Comparison of ENCODE assay signal across 20 mouse cellular contexts in the genomic region with DNA sequence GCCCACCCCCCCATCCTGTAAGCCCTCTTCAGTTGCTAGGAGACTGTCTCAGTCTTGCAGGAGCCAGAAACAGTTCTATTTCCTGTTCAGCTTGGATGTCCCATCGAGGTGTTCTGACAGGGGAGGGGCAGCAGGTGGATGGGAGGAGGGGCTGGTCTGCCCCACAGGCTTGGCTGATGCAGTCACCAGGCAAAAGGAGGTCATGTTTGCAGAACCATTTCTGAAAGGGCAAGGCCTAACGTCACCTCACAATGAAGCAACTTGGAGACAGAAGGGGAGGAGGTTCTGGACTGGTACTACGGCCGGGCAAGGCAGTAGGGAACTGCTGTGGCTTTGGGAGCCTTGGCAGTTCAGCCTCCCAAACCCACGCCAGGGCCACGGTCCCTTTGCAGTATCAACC. TPM values are rescaled to one million over a fixed set of nuclear protein-coding genes. Genes with fewer than 3 reads are reported as not detected.
DNase-seq lines count a peak whose midpoint lies in the region; ATAC-seq and TF ChIP-seq lines count a peak whose summit lies in the region.
"Had no signal": no experiment of that assay in that cellular context is flagged by ENCODE, and none has a peak within 500 bp of the region (broad histone marks: within the 10 kb centered on the region; RNA-seq: fewer than 3 reads in every experiment).

No protein-coding gene starts in this region.

- no peaks in the 10 kb centered on the region for H3K4me1 ChIP-seq in stomach, postnatal 0 days (replicated peaks; ENCODE audit: control insufficient read depth, insufficient read depth)
- H3K4me1 ChIP-seq in forebrain, embryonic 15.5 days = no peaks in the 10 kb centered on the region
- H3K4me1 ChIP-seq: hindbrain, embryonic 12.5 days; neural tube, embryonic 12.5 days had no signal

- intact Hi-C loops in gastrocnemius, adult 2 months (cut with DNase I) = no loop called here

- H3K4me2 ChIP-seq in stomach, postnatal 0 days (replicated peaks; ENCODE audit: low read depth) = no peak overlapping the region
- no peak overlapping the region for H3K4me2 ChIP-seq in forebrain, embryonic 15.5 days (replicated peaks)
- H3K4me2 ChIP-seq: embryonic facial prominence, embryonic 15.5 days; hindbrain, embryonic 12.5 days; neural tube, embryonic 12.5 days had no signal

- no peak overlapping the region for H3K27ac ChIP-seq in gastrocnemius, adult 2 months
- peak overlapping the region; percentile 67 for H3K27ac ChIP-seq in stomach, postnatal 0 days (replicated peaks)
- no peak overlapping the region for H3K27ac ChIP-seq in forebrain, embryonic 15.5 days (replicated peaks)
- H3K27ac ChIP-seq: embryonic facial prominence, embryonic 15.5 days; forebrain, embryonic 10.5 days; heart, adult 2 months; hindbrain, embryonic 12.5 days; limb, embryonic 10.5 days; liver, embryonic 14.5 days; neural tube, embryonic 12.5 days had no signal

- 51% methylated on average over 6 of the region's 6 CpGs for WGBS in stomach, postnatal 0 days
- 87% methylated on average over 6 of the region's 6 CpGs for WGBS in forebrain, embryonic 15.5 days

- H3K9me3 ChIP-seq in stomach, postnatal 0 days (ENCODE audit: control insufficient read depth, low read length) = no peaks in the 10 kb centered on the region
- H3K9me3 ChIP-seq in forebrain, embryonic 15.5 days = no peaks in the 10 kb centered on the region
- H3K9me3 ChIP-seq: embryonic facial prominence, embryonic 15.5 days; forebrain, embryonic 10.5 days; limb, embryonic 10.5 days; neural tube, embryonic 12.5 days had no signal

- H3K36me3 ChIP-seq in stomach, postnatal 0 days (ENCODE audit: control insufficient read depth, insufficient read depth, low read length) = no peaks in the 10 kb centered on the region
- no peaks in the 10 kb centered on the region for H3K36me3 ChIP-seq in forebrain, embryonic 15.5 days
- H3K36me3 ChIP-seq: embryonic facial prominence, embryonic 15.5 days; forebrain, embryonic 10.5 days; hindbrain, embryonic 12.5 days; limb, embryonic 10.5 days; neural tube, embryonic 12.5 days had no signal

- peak; percentile 51 for DNase-seq in gastrocnemius, adult 2 months
- DNase-seq in gastrocnemius, postnatal 10 days = no peak
- DNase-seq in R1 (ENCODE audit: low read depth, low spot score) = peak; percentile 37
- DNase-seq in lung, postnatal 10 days = peak; percentile 52
- peak; percentile 58 for DNase-seq in stomach, postnatal 0 days (ENCODE audit: low spot score)
- DNase-seq in natural killer cell, adult 2 months (ENCODE audit: low spot score in 2 of 2) = no peak
- DNase-seq in embryo, embryonic 9.5 days (ENCODE audit: extremely low spot score) = no peak
- DNase-seq: cerebellum, adult 9-11 months; heart, adult 2 months; kidney, adult 9 months; layer of hippocampus, postnatal 36 days had no signal

- TF ChIP-seq CTCF in gastrocnemius, adult 2 months (IDR thresholded peaks at IDR 0.05) = no peak
- TF ChIP-seq CTCF in stomach, postnatal 0 days (IDR thresholded peaks at IDR 0.05; ENCODE audit: low read depth) = no peak

- no peaks in the 10 kb centered on the region for H3K27me3 ChIP-seq in stomach, postnatal 0 days (ENCODE audit: control insufficient read depth, insufficient read depth, low read length)
- no peaks in the 10 kb centered on the region for H3K27me3 ChIP-seq in forebrain, embryonic 15.5 days
- H3K27me3 ChIP-seq: embryonic facial prominence, embryonic 15.5 days; hindbrain, embryonic 12.5 days; neural tube, embryonic 12.5 days had no signal

- TF ChIP-seq EP300 in stomach, postnatal 0 days (optimal IDR thresholded peaks at IDR 0.05) = no peak

- ATAC-seq in stomach, postnatal 0 days (ENCODE audit: low FRiP score, low TSS enrichment) = peak; percentile 79
- ATAC-seq in forebrain, embryonic 15.5 days (replicated peaks) = no peak
- ATAC-seq: midbrain, embryonic 16.5 days had no signal

- H3K4me3 ChIP-seq in gastrocnemius, adult 2 months = no peak overlapping the region
- no peak overlapping the region for H3K4me3 ChIP-seq in stomach, postnatal 0 days (ENCODE audit: low read depth, low read length)
- H3K4me3 ChIP-seq in forebrain, embryonic 15.5 days = no peak overlapping the region
- H3K4me3 ChIP-seq: embryonic facial prominence, embryonic 15.5 days; forebrain, embryonic 10.5 days; heart, adult 2 months; hindbrain, embryonic 12.5 days; limb, embryonic 10.5 days; megakaryocyte, embryonic 14.5 days; neural tube, embryonic 12.5 days had no signal

- H3K9ac ChIP-seq in stomach, postnatal 0 days (ENCODE audit: low read length) = no peak overlapping the region
- no peak overlapping the region for H3K9ac ChIP-seq in forebrain, embryonic 15.5 days (replicated peaks)
- H3K9ac ChIP-seq: embryonic facial prominence, embryonic 15.5 days; hindbrain, embryonic 12.5 days; liver, embryonic 14.5 days; neural tube, embryonic 12.5 days had no signal

RNA-seq across cellular contexts. Expression of a gene that starts 59.1 kb away (rescaled TPM):
- not detected for total RNA-seq in gastrocnemius, adult 2 months (2021)
- not detected for total RNA-seq in gastrocnemius, postnatal 10 days (2021)
- 0.12 and 0.24 TPM in 2 replicates for polyA plus RNA-seq in stomach, postnatal 0 days (2015; fragmentation: Nextera tagmentation; extraction: Ambion mirVana)
- polyA plus RNA-seq in forebrain, embryonic 15.5 days (2015; fragmentation: Nextera tagmentation; extraction: Ambion mirVana) = not detected in 2 replicates
- total RNA-seq: heart, adult 2 months had no signal
- polyA plus RNA-seq: forebrain, embryonic 10.5 days; hindbrain, embryonic 12.5 days; limb, embryonic 10.5 days; liver, embryonic 14.5 days; neural tube, embryonic 12.5 days had no signal

Comparison
In these comparisons a context has a peak if more than half of its experiments do, and no peak if none do; other contexts are left out.
1. DNase-seq: peak in gastrocnemius, adult 2 months (single experiment), R1 (single experiment), lung, postnatal 10 days (single experiment) and stomach, postnatal 0 days (single experiment); none in gastrocnemius, postnatal 10 days (single experiment), natural killer cell, adult 2 months (0 of 2) and embryo, embryonic 9.5 days (single experiment).